Mouse (Mus musculus) layer of hippocampus, adult 18-20 months (tissue): ENCODE data around the gene RPS10-NUDT3. TPM values are rescaled to one million over a fixed set of nuclear protein-coding genes. Genes with fewer than 3 reads are reported as not detected.
A peak's percentile ranks its signal among the peaks of the same experiment; 100 is the strongest.

Source experiments
- DNase-seq, 2 experiments: peaks; one replicate each; pipeline ENCODE4 v3.0.0; 2022; ENCODE audit warnings: low spot score in 2 of 2
- total RNA-seq, 2 experiments: library from RNA; stranded (reverse); gene quantifications; 2 replicates each; pipeline ENCODE4 v1.2.3; 2021

The RPS10-NUDT3 gene
- total RNA-seq, 2 experiments from 2014 or later, result 1.9 TPM; not detected in 1

GRCm38 (mm10) chr17:27555512-27556172, 79.4 kb downstream of the RPS10-NUDT3 start:
- no peak for DNase-seq

GRCm38 (mm10) chr17:27555075-27555511, 79.9 kb downstream of the RPS10-NUDT3 start:
- DNase-seq, result no peak

GRCm38 (mm10) chr17:27554062-27554960, 80.7 kb downstream of the RPS10-NUDT3 start:
- DNase-seq, result no peak

DNA sequence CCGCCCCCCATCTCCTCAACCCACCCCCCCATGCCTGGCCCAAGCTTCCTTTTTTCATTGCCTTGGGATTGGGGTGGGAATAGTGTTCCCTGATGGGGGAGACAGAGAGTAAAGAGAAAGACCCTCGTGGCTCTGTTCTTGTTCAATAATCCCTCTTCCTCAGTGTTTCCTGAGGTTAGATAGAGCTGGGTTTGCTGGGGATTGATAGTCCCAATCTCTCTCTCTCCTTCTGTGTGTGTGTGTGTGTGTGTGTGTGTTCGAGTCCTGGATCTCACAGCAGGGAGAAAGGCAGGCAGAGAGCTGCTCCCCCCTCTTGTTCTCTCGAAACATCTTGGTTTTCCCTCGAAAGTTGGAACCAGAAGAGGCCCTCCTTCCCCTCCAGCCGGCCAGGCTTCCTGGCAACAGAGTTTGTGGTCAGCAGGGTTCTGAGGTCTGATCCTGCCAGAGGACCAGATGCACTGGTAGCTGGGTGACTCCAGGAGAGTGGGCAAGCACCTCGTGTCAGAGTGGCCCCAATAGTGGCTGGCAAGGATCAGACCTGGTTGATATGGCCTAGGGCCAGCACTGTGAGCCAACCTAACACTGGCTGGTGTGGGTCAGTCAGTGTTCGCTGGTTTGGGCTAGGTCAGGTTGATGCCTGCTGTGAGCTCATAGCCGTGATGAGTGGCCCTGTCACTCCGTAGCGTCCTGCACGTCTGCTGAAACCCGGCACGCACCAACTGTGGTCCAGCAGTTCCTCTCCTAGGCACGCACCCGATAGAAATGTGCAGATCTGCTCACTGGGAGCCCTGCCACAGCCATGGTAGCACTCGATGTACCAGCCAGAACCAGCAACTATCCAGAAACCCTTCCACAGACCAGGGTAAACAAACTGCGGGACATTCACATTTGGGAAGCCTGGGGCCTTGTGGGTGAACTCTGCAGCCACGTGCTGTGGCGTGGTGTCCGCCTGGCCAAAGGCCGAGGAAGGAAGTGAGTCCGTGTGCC, 82.5 kb downstream of the RPS10-NUDT3 start:
- DNase-seq, result peak in 1 of 2 experiments; percentile 36

- no peak for DNase-seq
These were observed 83.6 kb downstream of the RPS10-NUDT3 start for GRCm38 (mm10) chr17:27551393-27551940.

GRCm38 (mm10) chr17:27549234-27549633, 85.8 kb downstream of the RPS10-NUDT3 start:
- DNase-seq, result no peak

DNA sequence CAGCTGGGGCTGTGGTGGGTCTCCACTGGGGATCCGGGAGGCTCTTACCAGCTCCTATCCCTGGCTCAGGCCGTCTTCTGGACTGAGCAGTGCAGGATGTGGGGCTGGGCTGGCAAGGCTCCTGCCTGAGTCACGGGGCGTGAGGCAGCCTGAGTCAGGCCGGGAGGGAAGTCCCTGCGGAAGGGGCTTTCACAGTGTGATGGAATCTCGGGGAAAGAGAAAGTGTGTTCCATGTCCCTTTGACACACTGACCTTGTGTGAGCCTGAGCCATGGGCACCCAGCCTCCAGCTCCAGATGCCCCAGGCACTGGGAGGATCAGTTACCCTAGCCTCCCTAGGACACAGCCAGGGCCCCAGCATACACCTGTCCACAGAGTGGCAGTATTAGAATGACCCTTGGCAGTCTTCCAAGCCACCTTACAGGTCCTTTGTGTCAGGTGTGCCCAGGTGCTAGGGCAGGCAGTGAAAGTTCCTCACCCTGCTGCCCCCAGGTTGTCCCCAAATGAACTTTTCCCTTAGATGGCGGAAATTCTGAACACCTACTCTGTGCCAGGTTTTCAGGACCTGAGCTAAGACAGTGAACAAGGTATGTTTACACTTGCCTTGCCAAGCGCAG, 87.7 kb downstream of the RPS10-NUDT3 start:
- no peak for DNase-seq

GRCm38 (mm10) chr17:27546574-27547085, 88.4 kb downstream of the RPS10-NUDT3 start:
- no peak for DNase-seq

- no peak for DNase-seq
These were observed 89.0 kb downstream of the RPS10-NUDT3 start for GRCm38 (mm10) chr17:27545991-27546390.

DNA sequence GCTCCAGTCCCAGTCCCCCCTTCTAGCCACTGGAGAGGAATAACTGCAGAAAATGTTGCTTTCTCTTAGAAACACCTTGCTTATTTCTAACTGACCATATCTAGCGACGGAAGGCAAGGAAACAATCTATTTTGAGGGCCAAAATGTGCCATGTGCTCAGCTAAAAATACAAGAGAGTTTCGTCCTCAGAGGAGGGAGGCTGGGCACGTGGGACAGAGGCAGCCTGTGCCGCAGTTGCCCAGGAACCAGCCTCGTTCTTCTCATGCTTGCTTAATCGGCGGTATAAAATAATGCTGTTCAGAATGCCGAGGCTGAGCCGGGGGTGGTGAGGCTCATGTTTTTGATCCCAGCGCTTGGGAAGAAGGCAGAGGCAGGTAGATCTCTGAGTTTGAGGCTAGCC, 90.5 kb downstream of the RPS10-NUDT3 start:
- DNase-seq, result peak in 1 of 2 experiments; percentile 45

DNA sequence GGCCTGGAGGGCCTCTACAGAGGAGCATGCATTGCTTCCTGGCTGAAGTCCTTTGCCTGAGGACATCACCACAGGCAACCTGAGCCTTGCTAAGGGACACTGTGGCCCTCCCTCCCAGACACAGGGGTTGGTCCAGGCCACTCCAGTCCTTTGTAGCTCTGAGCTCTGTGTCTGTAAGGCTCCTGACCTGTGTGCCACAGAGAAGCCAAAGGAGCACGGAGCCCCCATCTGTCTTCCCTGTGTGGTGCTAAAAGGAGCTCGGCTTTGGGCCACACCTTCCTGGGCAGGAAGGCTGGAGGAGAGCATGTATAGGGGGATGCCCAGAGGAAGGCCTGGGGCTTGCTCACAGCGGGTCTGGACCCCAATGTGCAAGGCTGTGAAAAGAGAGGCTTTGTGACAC, 93.0 kb downstream of the RPS10-NUDT3 start:
- no peak for DNase-seq

GRCm38 (mm10) chr17:27541261-27541660, 93.8 kb downstream of the RPS10-NUDT3 start:
- no peak for DNase-seq

DNA sequence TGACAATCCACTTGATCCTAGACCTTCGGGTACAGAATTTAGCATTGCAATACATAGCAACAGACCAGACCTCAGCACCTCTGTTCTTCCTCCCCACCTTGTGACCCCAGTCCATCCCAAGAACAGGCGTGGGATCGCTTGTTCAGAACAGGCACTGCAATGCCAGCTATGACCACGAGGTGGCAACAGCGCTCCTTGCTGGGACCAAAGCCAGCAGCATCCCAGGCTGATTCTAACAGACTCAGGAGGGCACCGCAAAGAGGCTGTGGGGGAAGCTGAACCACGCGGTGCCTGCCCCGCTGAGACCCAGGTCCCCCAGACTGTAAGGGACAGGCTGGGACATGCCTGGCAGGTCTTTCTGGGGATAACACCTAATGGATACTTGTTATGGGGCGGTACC, 100.3 kb downstream of the RPS10-NUDT3 start:
- peak; percentile 81 to 93 for DNase-seq

- no peak for DNase-seq
These were observed 101.7 kb downstream of the RPS10-NUDT3 start for GRCm38 (mm10) chr17:27533354-27533753.

GRCm38 (mm10) chr17:27532095-27532494, 102.9 kb downstream of the RPS10-NUDT3 start:
- DNase-seq, result no peak

Other genes with a start within 250 kb of the RPS10-NUDT3 start
- gene Grm4, start 113.8 kb downstream of the RPS10-NUDT3 start, total RNA-seq, result 10 to 100 TPM in 1 of 2 experiments, 1 to 10 TPM in 1; 9.2 to 12.8 TPM
- gene Hmga1, start 78.7 kb downstream of the RPS10-NUDT3 start, total RNA-seq, result 10 to 100 TPM; 42.1 to 44.6 TPM
- 10 to 100 TPM; 66.6 to 67.1 TPM for gene AI413582, start 69.5 kb downstream of the RPS10-NUDT3 start, total RNA-seq
- 100 to 1,000 TPM; 521 to 525 TPM for gene Nudt3, start 11.7 kb downstream of the RPS10-NUDT3 start, total RNA-seq
- 100 to 1,000 TPM; 526 to 527 TPM for gene Rps10, start 1.4 kb upstream of the RPS10-NUDT3 start, total RNA-seq
- gene Pacsin1, start 20.3 kb upstream of the RPS10-NUDT3 start, total RNA-seq, result 100 to 1,000 TPM; 339 to 340 TPM
- not detected for gene Spdef, start 93.7 kb upstream of the RPS10-NUDT3 start, total RNA-seq
- 100 to 1,000 TPM; 199 TPM for gene D17Wsu92e, start 185.4 kb upstream of the RPS10-NUDT3 start, total RNA-seq
- 10 to 100 TPM; 44.8 to 51.7 TPM for gene Snrpc, start 202.9 kb upstream of the RPS10-NUDT3 start, total RNA-seq
- gene Uhrf1bp1, start 221.2 kb upstream of the RPS10-NUDT3 start, total RNA-seq, result 10 to 100 TPM; 13.7 to 14.5 TPM